Mouse (Mus musculus) thymus, adult 2 months (tissue): ENCODE results near the gene Agk. TPM values are rescaled to one million over a fixed set of nuclear protein-coding genes. Genes with fewer than 3 reads are reported as not detected.
A peak's percentile ranks its signal among the peaks of the same experiment; 100 is the strongest.

ENCODE experiments used
- DNase-seq: peaks from one replicate; pipeline ENCODE4 v3.0.0; 2021
- H3K27ac ChIP-seq: fragments of 200-500 bp; 2 replicates; pipeline ENCODE4 v1.5.1; 2012; ENCODE audit warnings: low read length, control low read depth; ENCODE audit not compliant: control insufficient read depth, insufficient read depth
- H3K27me3 ChIP-seq: fragments of 200-500 bp; 2 replicates; pipeline ENCODE4 v1.6.1; 2012; ENCODE audit warnings: mild to moderate bottlenecking, low read length, moderate library complexity, mixed read lengths; ENCODE audit not compliant: control insufficient read depth, insufficient read depth
- H3K36me3 ChIP-seq: fragments of 200-500 bp; 2 replicates; pipeline ENCODE4 v1.6.1; 2012; ENCODE audit warnings: mild to moderate bottlenecking, low read length, moderate library complexity; ENCODE audit not compliant: control insufficient read depth, insufficient read depth
- H3K4me1 ChIP-seq: fragments of 200-500 bp; replicated peaks from 2 replicates; pipeline ENCODE4 v1.6.1; 2012; ENCODE audit warnings: low read length; ENCODE audit not compliant: control insufficient read depth, insufficient read depth
- H3K4me3 ChIP-seq: fragments of 200-500 bp; 2 replicates; pipeline ENCODE4 v1.5.1; 2012; ENCODE audit warnings: mild to moderate bottlenecking, low read length, control low read depth, moderate library complexity; ENCODE audit not compliant: control insufficient read depth, insufficient read depth
- CTCF ChIP-seq: fragments of 200-500 bp; IDR thresholded peaks from 2 replicates; pipeline ENCODE4 v1.5.1; 2012; ENCODE audit warnings: mild to moderate bottlenecking, control low read depth, low read length, moderate library complexity, borderline replicate concordance; ENCODE audit not compliant: control insufficient read depth, poor library complexity, insufficient read depth; ENCODE audit errors: extremely low read depth
- POLR2A ChIP-seq: fragments of 200-500 bp; IDR thresholded peaks from 2 replicates; pipeline ENCODE4 v1.6.1; 2012; ENCODE audit warnings: mild to moderate bottlenecking, low read length, control low read depth, moderate library complexity; ENCODE audit not compliant: control insufficient read depth, poor library complexity, insufficient read depth; ENCODE audit errors: extremely low read depth
- WGBS: fragments of 180-500 bp; shearing (Covaris S2); methylation state at CpG from one replicate; pipeline ENCODE4 v1.1.7; 2018; 5-methylcytosine and 5-hydroxymethylcytosine counted together
- polyA plus RNA-seq: library from polyadenylated mRNA; depleted of rRNA; stranded (reverse); fragments of >200 nt; gene quantifications from 2 replicates; pipeline ENCODE4 v1.2.3, GENCODE M21; 2012

The Agk gene
- polyA plus RNA-seq, 1 experiment = 18.9 TPM

- TF ChIP-seq CTCF (no peak), POLR2A (no peak)
- 98% methylated on average over 6 of the region's 6 CpGs for WGBS
- Histone ChIP-seq H3K4me1 (no peaks in the 10 kb centered on the region), H3K4me3 (no peak overlapping the region), H3K27me3 (no peaks in the 10 kb centered on the region), H3K36me3 (peaks cover 34% of the 10 kb centered on the region), H3K27ac (no peak overlapping the region)
- DNase-seq = no peak
Measured at GRCm38 (mm10) chr6:40336735-40337731, 12.1 kb downstream of the Agk start.

- no peaks in the 10 kb centered on the region for H3K4me1 ChIP-seq
- 93% methylated on average over 10 of the region's 10 CpGs for WGBS
- TF ChIP-seq POLR2A = no peak
- no peak for TF ChIP-seq CTCF
- H3K4me3 ChIP-seq = no peak overlapping the region
- no peaks in the 10 kb centered on the region for H3K27me3 ChIP-seq
- peaks cover 4% of the 10 kb centered on the region; the same call in 1 of the 2 replicates for H3K36me3 ChIP-seq
- DNase-seq = no peak
- H3K27ac ChIP-seq = no peak overlapping the region
Measured at GRCm38 (mm10) chr6:40346959-40347771, 22.2 kb downstream of the Agk start.

GRCm38 (mm10) chr6:40347772-40348111 is 22.8 kb downstream of the Agk start:
- 89% methylated on average over 1 of the region's 1 CpGs for WGBS
- H3K27me3 ChIP-seq = no peaks in the 10 kb centered on the region
- peaks cover 10% of the 10 kb centered on the region; the same call in 1 of the 2 replicates for H3K36me3 ChIP-seq
- H3K4me1 ChIP-seq = no peaks in the 10 kb centered on the region
- no peak for DNase-seq
- H3K27ac ChIP-seq = no peak overlapping the region
- TF ChIP-seq POLR2A (no peak), CTCF (no peak)
- no peak overlapping the region for H3K4me3 ChIP-seq

GRCm38 (mm10) chr6:40350041-40350440 is 25.1 kb downstream of the Agk start:
- TF ChIP-seq POLR2A = no peak
- no peak for TF ChIP-seq CTCF
- DNase-seq = no peak
- H3K4me3 ChIP-seq = no peak overlapping the region
- H3K27me3 ChIP-seq = no peaks in the 10 kb centered on the region
- no peak overlapping the region for H3K27ac ChIP-seq
- no peaks in the 10 kb centered on the region for H3K4me1 ChIP-seq
- peaks cover 15% of the 10 kb centered on the region; the same call in 1 of the 2 replicates for H3K36me3 ChIP-seq

- TF ChIP-seq POLR2A = no peak
- TF ChIP-seq CTCF = no peak
- no peaks in the 10 kb centered on the region for H3K27me3 ChIP-seq
- H3K36me3 ChIP-seq = peaks cover 15% of the 10 kb centered on the region; the same call in 1 of the 2 replicates
- H3K27ac ChIP-seq = no peak overlapping the region
- no peak for DNase-seq
- no peaks in the 10 kb centered on the region for H3K4me1 ChIP-seq
- no peak overlapping the region for H3K4me3 ChIP-seq
Measured at GRCm38 (mm10) chr6:40350856-40351255, 25.9 kb downstream of the Agk start.

- Histone ChIP-seq H3K36me3 (peaks cover 19% of the 10 kb centered on the region; the same call in 1 of the 2 replicates), H3K27me3 (no peaks in the 10 kb centered on the region), H3K4me1 (no peaks in the 10 kb centered on the region), H3K27ac (no peak overlapping the region), H3K4me3 (no peak overlapping the region)
- no peak for DNase-seq
- 97% methylated on average over 7 of the region's 7 CpGs for WGBS
- TF ChIP-seq POLR2A (no peak), CTCF (0 out of 2 replicates have a peak, but pooled peaks have one; percentile 27)
Measured at GRCm38 (mm10) chr6:40353360-40353759, 28.4 kb downstream of the Agk start.
